17 mouse cellular contexts compared by ENCODE assay signal in the genomic region with DNA sequence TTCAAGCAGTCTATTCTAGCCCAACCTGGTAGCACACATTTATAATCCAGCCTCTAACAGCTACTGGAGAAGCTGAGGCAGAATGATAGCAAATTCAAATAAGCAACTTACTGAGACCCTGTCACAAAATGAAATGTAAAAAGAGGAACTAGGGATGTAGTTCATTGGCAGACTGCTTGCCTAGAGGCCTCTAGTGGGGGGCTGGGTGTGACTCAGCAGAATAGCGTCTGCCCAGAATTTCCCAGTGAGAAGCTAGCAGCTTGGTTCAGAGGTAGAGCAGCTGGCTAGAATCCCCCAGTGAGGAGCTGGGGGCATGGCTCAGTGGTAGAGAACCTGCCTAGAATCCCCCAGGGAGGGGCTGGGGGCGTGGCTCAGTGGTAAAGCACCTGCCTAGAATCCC.
DNase-seq lines count a peak whose midpoint lies in the region; ATAC-seq and TF ChIP-seq lines count a peak whose summit lies in the region.
"Had no signal": no experiment of that assay in that cellular context is flagged by ENCODE, and none has a peak within 500 bp of the region (broad histone marks: within the 10 kb centered on the region; RNA-seq: fewer than 3 reads in every experiment).

No protein-coding gene starts in this region.

- intact Hi-C loops in left cerebral cortex, postnatal 14 days (cut with DNase I) = no loop called here

- in situ Hi-C loops in ES-E14 (cut with MboI; ENCODE audit: low sequenced_read_pairs in 2 of 2, unreplicated experiment in 2 of 2) = no loop called here

- no peak for TF ChIP-seq POLR2A in bone marrow macrophage, adult 2 months (IDR thresholded peaks at IDR 0.05; ENCODE audit: borderline replicate concordance, low read depth, low read length)

- peak; percentile 11 to 15 for DNase-seq in left cerebral cortex, postnatal 14 days (ENCODE audit: low spot score in 2 of 2)
- no peak for DNase-seq in left cerebral cortex, adult 18-20 months (ENCODE audit: low spot score in 2 of 2)
- DNase-seq in ES-E14 (ENCODE audit: low read depth, low spot score) (no peak), liver (peak; percentile 15)
- no peak for DNase-seq in gastrocnemius, adult 18-20 months (ENCODE audit: low spot score)
- DNase-seq: cerebellum, adult 8-10 months; embryo, embryonic 11 days; kidney, adult 11 months; thymus, adult 2 months had no signal

- no peak for ATAC-seq in midbrain, embryonic 16.5 days
- ATAC-seq: activated CD4-positive, CD25-positive, alpha-beta regulatory T cell, adult 4 months; CD4-positive, CD25-positive, alpha-beta regulatory T cell, adult 4 months; lung, postnatal 0 days had no signal

- H3K27me3 ChIP-seq in midbrain, embryonic 16.5 days (ENCODE audit: control insufficient read depth, insufficient read depth, low read depth, low read length) = no peaks in the 10 kb centered on the region
- H3K27me3 ChIP-seq: heart, embryonic 13.5 days; limb, embryonic 13.5 days had no signal

- no peak for TF ChIP-seq CTCF in bone marrow macrophage, adult 2 months (IDR thresholded peaks at IDR 0.05; ENCODE audit: low read depth, low read length)

- H3K4me1 ChIP-seq in ES-E14 (ENCODE audit: control insufficient read depth in 2 of 2, insufficient read depth in 2 of 2, low read length in 2 of 2, poor library complexity in 1 of 2) = no peaks in the 10 kb centered on the region
- peaks cover 19% of the 10 kb centered on the region for H3K4me1 ChIP-seq in bone marrow macrophage, adult 2 months (ENCODE audit: control insufficient read depth, insufficient read depth, low read length)
- no peaks in the 10 kb centered on the region for H3K4me1 ChIP-seq in midbrain, embryonic 16.5 days (ENCODE audit: control insufficient read depth, insufficient read depth, low read length)
- H3K4me1 ChIP-seq: heart, embryonic 13.5 days; limb, embryonic 13.5 days had no signal

- H3K9me3 ChIP-seq in ES-E14 (ENCODE audit: control insufficient read depth, insufficient read depth, low read depth, low read length) = no peaks in the 10 kb centered on the region
- H3K9me3 ChIP-seq in midbrain, embryonic 16.5 days (replicated peaks; ENCODE audit: control insufficient read depth, low read length, poor library complexity, severe bottlenecking) = no peaks in the 10 kb centered on the region
- H3K9me3 ChIP-seq: heart, embryonic 13.5 days; limb, embryonic 13.5 days had no signal

- no peak overlapping the region for H3K9ac ChIP-seq in ES-E14 (ENCODE audit: insufficient read depth, low read depth, low read length, poor library complexity, severe bottlenecking)
- no peak overlapping the region for H3K9ac ChIP-seq in midbrain, embryonic 16.5 days (ENCODE audit: low read depth, low read length)
- H3K9ac ChIP-seq: heart, embryonic 13.5 days; hindbrain, embryonic 14.5 days; limb, embryonic 13.5 days had no signal

- H3K4me3 ChIP-seq in ES-E14 (ENCODE audit: insufficient read depth in 1 of 2, low read depth in 1 of 2, low read length in 2 of 2, poor library complexity in 1 of 2, severe bottlenecking in 1 of 2) = no peak overlapping the region
- no peak overlapping the region for H3K4me3 ChIP-seq in bone marrow macrophage, adult 2 months (ENCODE audit: insufficient read depth, low read length)
- H3K4me3 ChIP-seq in midbrain, embryonic 16.5 days (ENCODE audit: low read depth, low read length) = no peak overlapping the region
- H3K4me3 ChIP-seq: heart, embryonic 13.5 days; limb, embryonic 13.5 days had no signal

- no peaks in the 10 kb centered on the region for H3K36me3 ChIP-seq in ES-E14 (ENCODE audit: control insufficient read depth, insufficient read depth, low read length, poor library complexity, severe bottlenecking)
- H3K36me3 ChIP-seq in midbrain, embryonic 16.5 days (ENCODE audit: control insufficient read depth, insufficient read depth, low read length) = no peaks in the 10 kb centered on the region
- H3K36me3 ChIP-seq: heart, embryonic 13.5 days; limb, embryonic 13.5 days had no signal

- WGBS in midbrain, embryonic 16.5 days = 75% methylated on average over 2 of the region's 2 CpGs

- H3K4me2 ChIP-seq in midbrain, embryonic 16.5 days (ENCODE audit: low read length) = no peak overlapping the region
- H3K4me2 ChIP-seq: heart, embryonic 13.5 days; hindbrain, embryonic 14.5 days; limb, embryonic 13.5 days had no signal

- no peak overlapping the region for H3K27ac ChIP-seq in ES-E14 (ENCODE audit: insufficient read depth, low read depth, low read length, poor library complexity, severe bottlenecking)
- peak overlapping the region; percentile 20; the same call in 1 of the 2 replicates for H3K27ac ChIP-seq in bone marrow macrophage, adult 2 months (ENCODE audit: insufficient read depth, low read depth, low read length)
- no peak overlapping the region for H3K27ac ChIP-seq in midbrain, embryonic 16.5 days (ENCODE audit: low read length)
- H3K27ac ChIP-seq: heart, embryonic 13.5 days; hindbrain, embryonic 14.5 days; limb, embryonic 13.5 days had no signal

TF ChIP-seq in ES-E14, 5 proteins besides CTCF, POLR2A, EP300 and RAD21:
- TF ChIP-seq MAFK (IDR thresholded peaks at IDR 0.05; ENCODE audit: insufficient read depth, low read depth, low read length) = peak; percentile 63
- no peak for TF ChIP-seq HCFC1 (IDR thresholded peaks at IDR 0.05; ENCODE audit: borderline replicate concordance, insufficient read depth, low read length)
- TF ChIP-seq ZNF384 (IDR thresholded peaks at IDR 0.05; ENCODE audit: low read depth, low read length) = no peak
- TF ChIP-seq CHD2 (IDR thresholded peaks at IDR 0.05; ENCODE audit: low read depth, low read length) = no peak
- no peak for TF ChIP-seq ZC3H11A (IDR thresholded peaks at IDR 0.05; ENCODE audit: borderline replicate concordance, low read depth, low read length)

Comparison
In these comparisons a context has a peak if more than half of its experiments do, and no peak if none do; other contexts are left out.
1. DNase-seq: peak in left cerebral cortex, postnatal 14 days (2 of 2) and liver (single experiment); none in left cerebral cortex, adult 18-20 months (0 of 2), ES-E14 (single experiment) and gastrocnemius, adult 18-20 months (single experiment).